Mouse (Mus musculus) bone marrow macrophage, adult 2 months (primary cell): ENCODE measurements around the gene Fam76b. TPM values are rescaled to one million over a fixed set of nuclear protein-coding genes. Genes with fewer than 3 reads are reported as not detected.

Experiments
- H3K27ac ChIP-seq: 2 replicates; pipeline ENCODE4 v1.5.1; 2012; ENCODE audit warnings: low read depth, low read length; ENCODE audit not compliant: insufficient read depth
- H3K4me1 ChIP-seq: 2 replicates; pipeline ENCODE4 v1.6.1; 2012; ENCODE audit warnings: low read length; ENCODE audit not compliant: control insufficient read depth, insufficient read depth
- H3K4me3 ChIP-seq: 2 replicates; pipeline ENCODE4 v1.5.1; 2012; ENCODE audit warnings: mild to moderate bottlenecking, low read length, moderate library complexity; ENCODE audit not compliant: insufficient read depth
- CTCF ChIP-seq: IDR thresholded peaks from 2 replicates; pipeline ENCODE4 v1.5.1; 2012; ENCODE audit warnings: low read depth, mild to moderate bottlenecking, low read length, moderate library complexity
- POLR2A ChIP-seq: IDR thresholded peaks from 2 replicates; pipeline ENCODE4 v1.6.1; 2012; ENCODE audit warnings: mild to moderate bottlenecking, low read depth, low read length, borderline replicate concordance
- polyA plus RNA-seq: library from polyadenylated mRNA; stranded (reverse); fragments of >200 nt; gene quantifications from 2 replicates; pipeline ENCODE4 v1.2.4, GENCODE M21; 2012; ENCODE audit not compliant: missing spikeins, insufficient read depth, insufficient read length

Gene Fam76b
- polyA plus RNA-seq, 1 experiment, result 58.7 TPM

DNA sequence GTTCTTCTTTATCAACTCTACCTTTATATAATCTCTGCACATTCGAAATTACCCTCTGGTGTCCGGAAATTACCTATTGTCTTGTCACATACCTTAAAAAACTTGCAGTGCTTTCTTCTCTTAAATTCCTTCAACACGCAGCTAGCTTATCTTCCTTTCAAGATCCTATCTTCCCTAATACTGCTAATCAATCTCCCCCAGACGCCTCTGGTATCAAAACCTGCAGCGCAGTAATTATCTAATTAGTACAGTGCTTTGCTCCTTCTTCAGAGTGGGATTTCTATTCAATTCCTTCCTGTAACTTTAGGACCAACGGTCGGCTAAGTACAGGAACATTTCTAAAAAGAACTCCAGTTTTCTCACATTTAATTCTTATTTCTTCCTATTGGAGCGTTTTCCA, 1.6 kb upstream of the Fam76b start:
- peak overlapping the region; percentile 96 for H3K4me3 ChIP-seq
- peaks cover 19% of the 10 kb centered on the region for H3K4me1 ChIP-seq
- peak overlapping the region; percentile 78 for H3K27ac ChIP-seq

DNA sequence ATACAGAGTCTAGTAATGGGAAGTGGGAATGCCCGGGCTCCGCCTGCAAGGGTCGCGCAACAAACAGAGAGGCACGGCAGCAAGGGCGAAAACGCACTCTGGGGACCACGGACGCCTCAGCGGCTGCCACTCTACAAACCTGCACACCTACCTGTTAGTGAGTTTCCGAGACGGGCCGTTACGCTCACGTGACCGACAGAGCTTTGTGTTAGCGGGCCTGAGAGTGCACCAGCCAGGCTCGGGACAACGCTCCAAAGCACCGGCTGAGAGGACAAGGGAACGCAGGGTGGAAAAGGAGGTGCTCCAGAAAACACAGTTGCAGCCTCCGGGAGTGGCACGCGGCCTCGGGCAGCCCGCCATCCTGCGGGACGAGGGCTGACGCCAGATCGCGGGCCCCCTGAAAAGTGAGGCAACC, 1.1 kb upstream of the Fam76b start:
- Histone ChIP-seq H3K4me1 (peaks cover 19% of the 10 kb centered on the region), H3K27ac (peak overlapping the region; percentile 78), H3K4me3 (peak overlapping the region; percentile 96)
- no peak for TF ChIP-seq POLR2A

More for the DNA sequence above, 1.6 kb upstream of the Fam76b start:
- TF ChIP-seq CTCF (no peak), POLR2A (no peak)

DNA sequence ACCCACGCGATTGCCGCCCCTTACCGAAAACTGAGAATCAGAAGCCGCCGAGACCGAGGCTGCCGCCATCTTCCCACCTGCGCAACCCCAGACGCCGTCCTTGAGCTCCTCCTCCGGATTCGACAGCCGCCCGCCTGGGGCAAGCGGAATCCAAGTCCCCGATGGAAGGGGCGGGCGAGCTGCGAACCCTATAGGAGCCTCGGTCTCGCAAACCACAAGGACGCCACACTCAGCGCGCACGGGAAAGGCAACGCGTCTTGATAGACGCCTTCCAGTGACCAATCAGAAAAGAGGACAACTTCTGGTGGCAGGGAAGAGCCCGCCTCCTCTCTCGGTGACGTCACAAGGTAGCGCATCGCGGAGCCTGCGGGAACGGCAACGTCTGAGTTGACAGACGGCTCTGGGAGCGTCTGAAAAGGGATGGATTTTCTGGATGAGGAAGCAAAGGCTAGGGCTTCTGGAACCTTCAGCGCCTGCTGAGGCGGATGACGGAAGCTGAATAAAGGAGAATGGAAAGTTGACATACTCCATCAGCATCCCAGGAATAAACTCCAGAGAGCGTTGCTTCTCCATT, 597 bp upstream of the Fam76b start, which contains the start of gene Cep57:
Gene Cep57, minus strand, starts transcription at position 276 of the 574 bp plus-strand sequence.
- no peak for TF ChIP-seq CTCF
- H3K4me1 ChIP-seq, result peaks cover 19% of the 10 kb centered on the region
- H3K27ac ChIP-seq, result peak within 1 kb of the TSS; percentile 80
- H3K4me3 ChIP-seq, result peak within 1 kb of the TSS; percentile 100

DNA sequence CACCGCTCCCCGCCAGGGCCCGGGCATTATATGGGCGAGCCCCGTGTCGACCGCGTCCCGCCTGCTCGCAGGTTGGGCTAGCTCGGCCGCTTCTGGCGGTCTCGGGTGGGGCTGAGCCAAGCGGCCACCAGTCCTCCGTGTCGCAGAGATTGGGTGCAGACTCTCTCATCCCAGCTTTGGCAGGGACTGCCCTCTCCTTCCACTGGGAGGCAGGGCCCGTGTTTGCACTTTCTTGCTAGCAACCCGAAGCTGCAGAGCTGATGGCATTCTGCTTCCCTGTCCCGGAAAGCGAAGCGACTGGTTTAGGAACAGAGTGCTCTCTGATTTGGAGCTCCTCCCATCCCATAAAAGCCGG, 548 bp downstream of the Fam76b start:
- H3K27ac ChIP-seq, result peak overlapping the region; percentile 80
- H3K4me3 ChIP-seq, result peak overlapping the region; percentile 100
- peaks cover 17% of the 10 kb centered on the region for H3K4me1 ChIP-seq
- no peak for TF ChIP-seq CTCF
- TF ChIP-seq POLR2A, result no peak

DNA sequence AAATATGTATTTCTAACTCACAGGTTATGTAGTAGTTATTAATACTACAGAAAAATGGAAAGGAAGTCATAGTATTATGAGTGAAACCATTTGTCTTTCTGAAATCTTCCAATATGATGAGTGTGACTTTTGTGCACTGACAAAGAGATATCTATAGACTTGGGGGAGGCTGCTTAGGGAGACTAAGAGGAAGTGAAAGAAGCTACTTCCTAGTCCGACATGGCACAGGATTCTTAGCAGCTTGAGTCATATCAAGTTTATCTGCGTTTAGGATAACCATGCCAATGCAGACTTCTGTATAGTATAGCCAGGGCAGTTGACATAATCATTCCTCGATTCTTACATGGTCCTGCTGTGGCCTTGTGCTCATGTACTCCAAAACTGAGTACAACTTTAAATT, 7.7 kb downstream of the Fam76b start:
- Histone ChIP-seq H3K27ac (peak overlapping the region; percentile 68), H3K4me3 (no peak overlapping the region), H3K4me1 (peaks cover 11% of the 10 kb centered on the region)
- TF ChIP-seq CTCF (no peak), POLR2A (no peak)

DNA sequence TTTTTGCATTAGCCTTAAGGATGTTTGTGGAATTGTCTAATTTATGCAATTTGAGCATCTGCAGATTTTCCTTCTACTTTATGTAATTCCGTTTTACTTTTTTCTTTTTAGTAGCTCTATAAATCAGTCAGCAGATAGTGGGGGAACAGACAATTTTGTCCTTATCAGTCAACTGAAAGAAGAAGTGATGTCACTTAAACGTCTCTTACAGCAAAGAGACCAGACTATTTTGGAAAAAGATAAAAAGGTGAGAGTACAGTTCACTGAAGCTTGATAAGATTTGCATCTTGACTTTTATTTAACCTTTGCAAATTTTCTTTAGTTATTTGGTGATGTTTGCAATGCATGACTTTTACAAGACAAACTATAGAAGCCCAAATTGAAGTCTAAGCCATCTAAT, 9.2 kb downstream of the Fam76b start:
- TF ChIP-seq POLR2A (no peak), CTCF (no peak)
- no peak overlapping the region for H3K4me3 ChIP-seq
- peaks cover 21% of the 10 kb centered on the region for H3K4me1 ChIP-seq
- no peak overlapping the region for H3K27ac ChIP-seq

DNA sequence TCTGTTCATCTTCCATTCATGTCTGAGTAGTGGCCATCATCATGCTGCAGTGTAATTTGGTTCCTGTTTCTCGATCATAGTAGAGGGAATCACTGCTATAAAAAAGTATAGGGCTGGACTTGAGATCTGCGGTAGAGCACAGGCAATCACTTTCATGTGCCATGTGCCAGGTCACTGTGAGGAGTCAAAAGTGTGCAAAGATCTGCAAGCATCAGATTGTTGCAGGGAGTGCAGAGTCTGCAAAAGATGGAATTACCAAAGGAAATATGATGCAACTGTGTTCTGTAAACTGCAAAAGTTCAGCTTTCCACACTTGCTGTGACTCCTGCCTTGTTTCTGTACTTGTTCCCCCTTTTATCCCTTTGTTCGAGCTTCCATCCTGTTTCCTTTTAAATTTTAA, 20.1 kb downstream of the Fam76b start:
- Histone ChIP-seq H3K27ac (peak overlapping the region; percentile 34), H3K4me1 (peaks cover 17% of the 10 kb centered on the region), H3K4me3 (no peak overlapping the region)
- TF ChIP-seq CTCF (no peak), POLR2A (no peak)

DNA sequence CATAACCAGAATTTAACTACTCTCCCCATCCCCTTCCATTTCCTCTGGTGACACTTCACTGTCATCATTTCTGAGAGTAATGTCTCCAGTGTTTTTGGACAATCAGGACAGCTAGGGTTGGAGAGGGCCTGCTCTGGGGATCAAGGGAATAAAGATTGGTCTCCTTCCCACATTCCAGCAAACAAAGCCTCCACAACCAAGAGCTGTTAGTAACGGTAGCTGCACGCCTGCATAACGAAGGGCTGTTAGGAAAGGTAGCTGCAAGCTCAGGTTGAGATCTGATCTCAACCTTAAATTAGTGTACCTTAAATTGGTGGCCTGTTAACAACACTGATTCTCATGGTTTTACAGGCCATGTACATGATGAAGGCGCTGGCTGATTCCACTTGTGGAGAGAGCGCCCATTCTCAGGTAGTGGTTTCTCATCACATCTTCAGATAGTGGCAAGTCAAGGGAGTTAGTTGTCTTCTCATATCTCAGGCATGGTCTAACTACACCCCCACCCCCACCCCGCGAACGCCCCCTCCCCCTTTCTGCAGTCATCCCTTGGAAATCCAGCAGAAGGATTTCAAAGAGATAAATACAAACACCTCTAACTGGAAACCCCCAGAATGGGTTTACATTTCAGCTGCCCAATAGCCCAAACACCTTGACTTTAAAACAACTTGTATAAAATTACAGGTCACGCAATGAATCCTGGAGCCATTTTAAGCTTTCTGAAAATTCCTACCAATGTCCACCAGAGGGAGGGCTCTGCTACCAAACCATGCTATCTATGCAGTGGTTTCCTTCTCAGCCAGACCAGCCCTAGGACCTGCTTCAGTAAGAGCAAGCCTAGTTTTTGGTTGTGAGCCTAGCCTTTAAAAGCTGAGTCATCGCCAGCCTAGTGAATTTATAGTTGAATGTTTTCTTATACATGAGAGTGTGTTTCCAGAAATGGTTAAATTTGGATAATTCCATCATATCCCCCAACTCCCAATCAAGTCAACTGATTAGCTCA, 21.3 kb downstream of the Fam76b start:
- Histone ChIP-seq H3K4me1 (peaks cover 17% of the 10 kb centered on the region), H3K27ac (no peak overlapping the region)
- TF ChIP-seq POLR2A (no peak), CTCF (no peak)

DNA sequence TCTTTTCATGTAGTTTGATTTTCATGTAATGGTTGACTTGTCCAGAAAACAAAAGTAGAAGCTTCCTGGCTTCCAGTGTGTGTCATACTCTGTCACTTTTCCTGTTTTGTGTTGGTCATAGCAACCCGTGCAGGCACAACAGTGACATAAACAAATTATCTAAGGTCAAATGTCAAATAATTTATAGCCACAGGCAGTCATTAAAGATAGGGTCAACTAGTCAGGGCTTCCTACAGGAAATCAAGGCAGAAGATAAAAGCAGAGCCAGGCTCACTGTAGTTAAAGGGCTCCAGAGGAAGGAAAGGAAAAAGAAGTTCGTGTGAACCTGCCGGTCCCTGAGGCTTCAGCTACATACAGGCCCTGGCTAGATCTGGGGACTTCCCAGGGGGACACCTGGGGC, 26.4 kb downstream of the Fam76b start:
- H3K4me1 ChIP-seq, result no peaks in the 10 kb centered on the region
- TF ChIP-seq CTCF (no peak), POLR2A (no peak)
- H3K27ac ChIP-seq, result no peak overlapping the region
- H3K4me3 ChIP-seq, result no peak overlapping the region

More for the DNA sequence above, 21.3 kb downstream of the Fam76b start:
- no peak overlapping the region for H3K4me3 ChIP-seq

DNA sequence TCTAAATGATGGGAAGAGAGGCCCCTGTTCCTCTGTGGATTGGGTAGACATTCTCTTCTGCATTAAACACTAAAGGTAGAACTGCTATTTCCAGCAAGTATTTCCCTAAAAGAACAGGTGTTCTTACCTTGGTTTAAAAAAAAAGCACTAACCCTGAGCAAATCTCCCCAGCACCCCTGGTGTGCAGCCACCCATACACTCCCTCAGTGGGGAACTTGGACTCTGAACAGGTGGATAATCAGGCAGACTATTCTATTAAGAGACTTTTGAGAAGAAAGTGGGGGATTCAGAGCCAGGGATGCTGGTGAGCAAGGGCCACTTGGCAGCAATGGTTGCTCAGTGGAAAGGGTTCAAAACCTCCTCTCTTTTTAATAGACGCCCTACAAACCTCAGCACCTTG, 28.7 kb downstream of the Fam76b start:
- TF ChIP-seq CTCF, result no peak
- no peak for TF ChIP-seq POLR2A
- no peak overlapping the region for H3K27ac ChIP-seq
- H3K4me3 ChIP-seq, result no peak overlapping the region
- H3K4me1 ChIP-seq, result no peaks in the 10 kb centered on the region
